Mouse (Mus musculus): Measurements from ENCODE around the gene Trim2. TPM values are rescaled to one million over a fixed set of nuclear protein-coding genes. Genes with fewer than 3 reads are reported as not detected.

Trim2 gene
- polyA plus RNA-seq, 1 experiment from 2014 or later: 37.7 TPM

GRCm38 (mm10) chr3:84278809-84279208, 27.9 kb downstream of the Trim2 start:
- Histone ChIP-seq H3K27ac (replicated peaks; ENCODE audit: low read depth, low read length) (no peak overlapping the region), H3K4me2 (ENCODE audit: low read depth, low read length) (no peak overlapping the region), H3K36me3 (replicated peaks; ENCODE audit: control insufficient read depth, insufficient read depth, low read depth, low read length) (no peaks in the 10 kb centered on the region), H3K9ac (replicated peaks; ENCODE audit: low read length) (no peak overlapping the region), H3K4me3 (ENCODE audit: low read depth, low read length) (no peak overlapping the region), H3K27me3 (ENCODE audit: control insufficient read depth, insufficient read depth, low read length) (no peaks in the 10 kb centered on the region), H3K4me1 (ENCODE audit: control insufficient read depth, insufficient read depth, low read length) (no peaks in the 10 kb centered on the region), H3K9me3 (replicated peaks; ENCODE audit: control insufficient read depth, low read length) (no peaks in the 10 kb centered on the region)
- no peak for DNase-seq (ENCODE audit: low spot score)
- no peak for ATAC-seq (replicated peaks; ENCODE audit: insufficient number of reproducible peaks, low FRiP score, low TSS enrichment, low read depth)
- WGBS: 80% methylated on average over 4 of the region's 4 CpGs

GRCm38 (mm10) chr3:84275124-84275523, 31.6 kb downstream of the Trim2 start:
- H3K36me3 ChIP-seq (replicated peaks; ENCODE audit: control insufficient read depth, insufficient read depth, low read depth, low read length): no peaks in the 10 kb centered on the region
- H3K4me2 ChIP-seq (ENCODE audit: low read depth, low read length): no peak overlapping the region
- H3K9me3 ChIP-seq (replicated peaks; ENCODE audit: control insufficient read depth, low read length): no peaks in the 10 kb centered on the region
- no peak overlapping the region for H3K4me3 ChIP-seq (ENCODE audit: low read depth, low read length)
- H3K27ac ChIP-seq (replicated peaks; ENCODE audit: low read depth, low read length): no peak overlapping the region
- no peaks in the 10 kb centered on the region for H3K27me3 ChIP-seq (ENCODE audit: control insufficient read depth, insufficient read depth, low read length)
- peaks cover 8% of the 10 kb centered on the region for H3K4me1 ChIP-seq (ENCODE audit: control insufficient read depth, insufficient read depth, low read length)
- 83% methylated on average over 4 of the region's 4 CpGs for WGBS
- no peak for DNase-seq (ENCODE audit: low spot score)
- H3K9ac ChIP-seq (replicated peaks; ENCODE audit: low read length): no peak overlapping the region
- ATAC-seq (replicated peaks; ENCODE audit: insufficient number of reproducible peaks, low FRiP score, low TSS enrichment, low read depth): no peak

GRCm38 (mm10) chr3:84272293-84273015, 34.2 kb downstream of the Trim2 start:
- H3K4me3 ChIP-seq (ENCODE audit: low read depth, low read length): no peak overlapping the region
- 64% methylated on average over 10 of the region's 10 CpGs for WGBS
- no peak overlapping the region for H3K27ac ChIP-seq (replicated peaks; ENCODE audit: low read depth, low read length)
- H3K4me2 ChIP-seq (ENCODE audit: low read depth, low read length): no peak overlapping the region
- ATAC-seq (replicated peaks; ENCODE audit: insufficient number of reproducible peaks, low FRiP score, low TSS enrichment, low read depth) (no peak), DNase-seq (ENCODE audit: low spot score) (no peak)
- no peaks in the 10 kb centered on the region for H3K36me3 ChIP-seq (replicated peaks; ENCODE audit: control insufficient read depth, insufficient read depth, low read depth, low read length)
- peaks cover 9% of the 10 kb centered on the region for H3K4me1 ChIP-seq (ENCODE audit: control insufficient read depth, insufficient read depth, low read length)
- H3K9ac ChIP-seq (replicated peaks; ENCODE audit: low read length): no peak overlapping the region
- H3K9me3 ChIP-seq (replicated peaks; ENCODE audit: control insufficient read depth, low read length): no peaks in the 10 kb centered on the region
- H3K27me3 ChIP-seq (ENCODE audit: control insufficient read depth, insufficient read depth, low read length): no peaks in the 10 kb centered on the region

GRCm38 (mm10) chr3:84271794-84272193, 34.9 kb downstream of the Trim2 start:
- no peaks in the 10 kb centered on the region for H3K9me3 ChIP-seq (replicated peaks; ENCODE audit: control insufficient read depth, low read length)
- no peaks in the 10 kb centered on the region for H3K27me3 ChIP-seq (ENCODE audit: control insufficient read depth, insufficient read depth, low read length)
- H3K36me3 ChIP-seq (replicated peaks; ENCODE audit: control insufficient read depth, insufficient read depth, low read depth, low read length): no peaks in the 10 kb centered on the region
- peaks cover 9% of the 10 kb centered on the region for H3K4me1 ChIP-seq (ENCODE audit: control insufficient read depth, insufficient read depth, low read length)
- no peak overlapping the region for H3K4me3 ChIP-seq (ENCODE audit: low read depth, low read length)
- H3K9ac ChIP-seq (replicated peaks; ENCODE audit: low read length): no peak overlapping the region
- no peak for ATAC-seq (replicated peaks; ENCODE audit: insufficient number of reproducible peaks, low FRiP score, low TSS enrichment, low read depth)
- no peak overlapping the region for H3K4me2 ChIP-seq (ENCODE audit: low read depth, low read length)
- H3K27ac ChIP-seq (replicated peaks; ENCODE audit: low read depth, low read length): no peak overlapping the region
- no peak for DNase-seq (ENCODE audit: low spot score)
- 91% methylated on average over 10 of the region's 10 CpGs for whole genome bisulfite sequencing

- 58% methylated on average over 6 of the region's 6 CpGs for WGBS
- DNase-seq (ENCODE audit: low spot score): no peak
- Histone ChIP-seq H3K36me3 (replicated peaks; ENCODE audit: control insufficient read depth, insufficient read depth, low read depth, low read length) (no peaks in the 10 kb centered on the region), H3K9ac (replicated peaks; ENCODE audit: low read length) (no peak overlapping the region; the same call in 1 of the 2 replicates), H3K4me3 (ENCODE audit: low read depth, low read length) (no peak overlapping the region), H3K9me3 (replicated peaks; ENCODE audit: control insufficient read depth, low read length) (no peaks in the 10 kb centered on the region), H3K4me1 (ENCODE audit: control insufficient read depth, insufficient read depth, low read length) (peaks cover 9% of the 10 kb centered on the region), H3K27me3 (ENCODE audit: control insufficient read depth, insufficient read depth, low read length) (no peaks in the 10 kb centered on the region), H3K4me2 (ENCODE audit: low read depth, low read length) (no peak overlapping the region), H3K27ac (replicated peaks; ENCODE audit: low read depth, low read length) (no peak overlapping the region)
- peak; percentile 20 for ATAC-seq (replicated peaks; ENCODE audit: insufficient number of reproducible peaks, low FRiP score, low TSS enrichment, low read depth)
Observed at GRCm38 (mm10) chr3:84271058-84271457, 35.6 kb downstream of the Trim2 start.

GRCm38 (mm10) chr3:84270624-84270995, 36.1 kb downstream of the Trim2 start:
- peak overlapping the region; percentile 22 for H3K9ac ChIP-seq (replicated peaks; ENCODE audit: low read length)
- peaks cover 9% of the 10 kb centered on the region for H3K4me1 ChIP-seq (ENCODE audit: control insufficient read depth, insufficient read depth, low read length)

GRCm38 (mm10) chr3:84269987-84270623, 36.6 kb downstream of the Trim2 start:
- Histone ChIP-seq H3K27ac (replicated peaks; ENCODE audit: low read depth, low read length) (peak overlapping the region; percentile 41; the same call in 1 of the 2 replicates), H3K4me2 (ENCODE audit: low read depth, low read length) (peak overlapping the region; percentile 41), H3K36me3 (replicated peaks; ENCODE audit: control insufficient read depth, insufficient read depth, low read depth, low read length) (no peaks in the 10 kb centered on the region), H3K4me3 (ENCODE audit: low read depth, low read length) (0 out of 2 replicates have a peak overlapping the region, but pooled peaks have one; percentile 21), H3K9me3 (replicated peaks; ENCODE audit: control insufficient read depth, low read length) (no peaks in the 10 kb centered on the region), H3K4me1 (ENCODE audit: control insufficient read depth, insufficient read depth, low read length) (peaks cover 9% of the 10 kb centered on the region), H3K9ac (replicated peaks; ENCODE audit: low read length) (peak overlapping the region; percentile 28), H3K27me3 (ENCODE audit: control insufficient read depth, insufficient read depth, low read length) (no peaks in the 10 kb centered on the region)
- ATAC-seq (replicated peaks; ENCODE audit: insufficient number of reproducible peaks, low FRiP score, low TSS enrichment, low read depth): peak; percentile 56
- 10% methylated on average over 13 of the region's 13 CpGs for WGBS
- DNase-seq (ENCODE audit: low spot score): peak; percentile 60

More at GRCm38 (mm10) chr3:84270624-84270995, 36.1 kb downstream of the Trim2 start:
- Histone ChIP-seq H3K27me3 (ENCODE audit: control insufficient read depth, insufficient read depth, low read length) (no peaks in the 10 kb centered on the region), H3K4me2 (ENCODE audit: low read depth, low read length) (peak overlapping the region; percentile 41), H3K36me3 (replicated peaks; ENCODE audit: control insufficient read depth, insufficient read depth, low read depth, low read length) (no peaks in the 10 kb centered on the region), H3K4me3 (ENCODE audit: low read depth, low read length) (0 out of 2 replicates have a peak overlapping the region, but pooled peaks have one; percentile 21), H3K27ac (replicated peaks; ENCODE audit: low read depth, low read length) (peak overlapping the region; percentile 41; the same call in 1 of the 2 replicates), H3K9me3 (replicated peaks; ENCODE audit: control insufficient read depth, low read length) (no peaks in the 10 kb centered on the region)
- DNase-seq (ENCODE audit: low spot score) (peak; percentile 67), ATAC-seq (replicated peaks; ENCODE audit: insufficient number of reproducible peaks, low FRiP score, low TSS enrichment, low read depth) (peak; percentile 84)
- 3% methylated on average over 3 of the region's 3 CpGs for WGBS

- no peaks in the 10 kb centered on the region for H3K36me3 ChIP-seq (replicated peaks; ENCODE audit: control insufficient read depth, insufficient read depth, low read depth, low read length)
- H3K9ac ChIP-seq (replicated peaks; ENCODE audit: low read length): no peak overlapping the region
- peak; percentile 35 for DNase-seq (ENCODE audit: low spot score)
- no peak overlapping the region for H3K27ac ChIP-seq (replicated peaks; ENCODE audit: low read depth, low read length)
- 66% methylated on average over 3 of the region's 3 CpGs for WGBS
- no peak overlapping the region for H3K4me2 ChIP-seq (ENCODE audit: low read depth, low read length)
- H3K4me1 ChIP-seq (ENCODE audit: control insufficient read depth, insufficient read depth, low read length): peaks cover 9% of the 10 kb centered on the region
- no peaks in the 10 kb centered on the region for H3K27me3 ChIP-seq (ENCODE audit: control insufficient read depth, insufficient read depth, low read length)
- no peak for ATAC-seq (replicated peaks; ENCODE audit: insufficient number of reproducible peaks, low FRiP score, low TSS enrichment, low read depth)
- H3K9me3 ChIP-seq (replicated peaks; ENCODE audit: control insufficient read depth, low read length): no peaks in the 10 kb centered on the region
- H3K4me3 ChIP-seq (ENCODE audit: low read depth, low read length): no peak overlapping the region
Observed at GRCm38 (mm10) chr3:84268434-84268833, 38.2 kb downstream of the Trim2 start.
